Mouse (Mus musculus) myocyte (in vitro differentiated cells): ENCODE measurements around the gene Lrtm1. TPM values are rescaled to one million over a fixed set of nuclear protein-coding genes. Genes with fewer than 3 reads are reported as not detected.

Source experiments
- H3K27me3 ChIP-seq: one replicate; pipeline ENCODE4 v1.6.1; 2011; ENCODE audit not compliant: control insufficient read depth, insufficient read depth, insufficient read length
- H3K36me3 ChIP-seq: one replicate; pipeline ENCODE4 v1.6.1; 2011; ENCODE audit not compliant: control insufficient read depth, insufficient read depth
- H3K4me2 ChIP-seq: one replicate; pipeline ENCODE4 v1.6.1; 2011; ENCODE audit warnings: low read depth, control low read depth
- H3K4me3 ChIP-seq: one replicate; pipeline ENCODE4 v1.5.1; 2011; ENCODE audit warnings: mild to moderate bottlenecking, control low read depth, moderate library complexity
- H3K79me2 ChIP-seq: one replicate; pipeline ENCODE4 v1.6.1; 2011; ENCODE audit not compliant: control insufficient read depth, insufficient read depth
- H3ac ChIP-seq: one replicate; pipeline ENCODE4 v1.6.1; 2011; ENCODE audit not compliant: control insufficient read depth, insufficient read length
- CEBPB ChIP-seq: IDR thresholded peaks from 2 replicates; pipeline ENCODE4 v1.6.1; 2011; ENCODE audit warnings: mild to moderate bottlenecking, moderate library complexity; ENCODE audit not compliant: poor library complexity, insufficient read depth, severe bottlenecking
- E2F4 ChIP-seq: IDR thresholded peaks from one replicate; pipeline ENCODE4 v1.6.1; 2011; ENCODE audit warnings: mild to moderate bottlenecking, control low read depth, moderate library complexity; ENCODE audit not compliant: insufficient read depth
- MAX ChIP-seq: IDR thresholded peaks from one replicate; pipeline ENCODE4 v1.6.1; 2011; ENCODE audit warnings: low read depth, mild to moderate bottlenecking, control low read depth
- MYOD1 ChIP-seq, 3 experiments: IDR thresholded peaks; one replicate each; pipeline ENCODE4 v1.6.1; 2011; ENCODE audit warnings: control low read depth in 2 of 3, low read depth in 2 of 3, mild to moderate bottlenecking in 2 of 3, moderate library complexity in 1 of 3; ENCODE audit not compliant: insufficient read length in 2 of 3, control insufficient read depth in 1 of 3
- MYOG ChIP-seq, 3 experiments: IDR thresholded peaks; one replicate each; pipeline ENCODE4 v1.6.1; 2011; ENCODE audit warnings: control low read depth in 2 of 3, low read depth in 2 of 3, mild to moderate bottlenecking in 2 of 3; ENCODE audit not compliant: insufficient read length in 2 of 3, control insufficient read depth in 1 of 3, insufficient read depth in 1 of 3
- POLR2A ChIP-seq: IDR thresholded peaks from one replicate; pipeline ENCODE4 v1.6.1; 2011; ENCODE audit warnings: low read depth, mild to moderate bottlenecking, control low read depth, moderate library complexity; ENCODE audit not compliant: insufficient read length
- POLR2AphosphoS2 ChIP-seq: IDR thresholded peaks from one replicate; pipeline ENCODE4 v1.6.1; 2011; ENCODE audit warnings: low read depth, control low read depth; ENCODE audit not compliant: insufficient read length
- REST ChIP-seq: IDR thresholded peaks from one replicate; pipeline ENCODE4 v1.6.1; 2011; ENCODE audit warnings: mild to moderate bottlenecking, control low read depth, moderate library complexity; ENCODE audit not compliant: insufficient read depth, insufficient read length
- SRF ChIP-seq: IDR thresholded peaks from one replicate; pipeline ENCODE4 v1.6.1; 2011; ENCODE audit warnings: low read depth; ENCODE audit not compliant: control insufficient read depth, insufficient read length
- TCF12 ChIP-seq: IDR thresholded peaks from one replicate; pipeline ENCODE4 v1.6.1; 2011; ENCODE audit warnings: mild to moderate bottlenecking, control low read depth; ENCODE audit not compliant: poor library complexity, insufficient read depth, severe bottlenecking
- TCF3 ChIP-seq: IDR thresholded peaks from one replicate; pipeline ENCODE4 v1.6.1; 2011; ENCODE audit warnings: low read depth, control low read depth; ENCODE audit not compliant: insufficient read length
- USF1 ChIP-seq: IDR thresholded peaks from one replicate; pipeline ENCODE4 v1.6.1; 2011; ENCODE audit warnings: low read depth, mild to moderate bottlenecking, control low read depth, moderate library complexity
- polyA plus RNA-seq: library from polyadenylated mRNA; unstranded; fragments of >200 nt; fragmentation: generic; extraction: Trizol; gene quantifications from one replicate; pipeline ENCODE4 v1.2.1, GENCODE M21; 2012; ENCODE audit warnings: missing spikeins

Lrtm1 gene
- polyA plus RNA-seq, 1 experiment: 0.19 TPM

DNA sequence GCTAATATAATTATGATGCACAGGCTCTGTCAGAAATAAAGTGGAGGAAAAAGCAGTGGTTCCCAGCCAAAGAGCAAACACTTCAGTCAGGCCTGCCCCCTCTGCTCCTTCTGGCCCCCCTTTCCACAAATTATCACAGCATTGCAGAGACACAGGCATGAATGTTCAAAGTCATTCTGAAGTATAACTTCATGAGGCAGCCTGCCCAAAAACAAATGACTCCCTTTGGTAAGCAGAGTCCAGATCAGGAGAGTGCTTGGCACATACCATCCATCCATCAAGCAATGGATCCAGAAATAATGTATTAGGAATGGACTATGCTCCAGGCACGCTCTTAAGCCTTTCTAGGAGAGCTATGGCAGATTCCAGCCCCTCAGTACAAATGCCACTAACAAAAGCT lies 24.3 kb downstream of the Lrtm1 start:
- Histone ChIP-seq H3K4me3 (no peak overlapping the region), H3K36me3 (no peaks in the 10 kb centered on the region), H3K27me3 (no peaks in the 10 kb centered on the region), H3K79me2 (no peaks in the 10 kb centered on the region), H3K4me2 (no peak overlapping the region), H3ac (no peak overlapping the region)
- TF ChIP-seq POLR2AphosphoS2 (no peak), TCF3 (no peak), MYOG (IDR thresholded peaks at IDR 0.05; ENCODE audit: control insufficient read depth in 1 of 3, insufficient read depth in 1 of 3, insufficient read length in 2 of 3, low read depth in 2 of 3) (no peak), MAX (no peak), USF1 (no peak), CEBPB (no peak), REST (no peak), SRF (no peak), MYOD1 (IDR thresholded peaks at IDR 0.05; ENCODE audit: control insufficient read depth in 1 of 3, insufficient read length in 2 of 3, low read depth in 2 of 3) (no peak), E2F4 (no peak), POLR2A (no peak)

DNA sequence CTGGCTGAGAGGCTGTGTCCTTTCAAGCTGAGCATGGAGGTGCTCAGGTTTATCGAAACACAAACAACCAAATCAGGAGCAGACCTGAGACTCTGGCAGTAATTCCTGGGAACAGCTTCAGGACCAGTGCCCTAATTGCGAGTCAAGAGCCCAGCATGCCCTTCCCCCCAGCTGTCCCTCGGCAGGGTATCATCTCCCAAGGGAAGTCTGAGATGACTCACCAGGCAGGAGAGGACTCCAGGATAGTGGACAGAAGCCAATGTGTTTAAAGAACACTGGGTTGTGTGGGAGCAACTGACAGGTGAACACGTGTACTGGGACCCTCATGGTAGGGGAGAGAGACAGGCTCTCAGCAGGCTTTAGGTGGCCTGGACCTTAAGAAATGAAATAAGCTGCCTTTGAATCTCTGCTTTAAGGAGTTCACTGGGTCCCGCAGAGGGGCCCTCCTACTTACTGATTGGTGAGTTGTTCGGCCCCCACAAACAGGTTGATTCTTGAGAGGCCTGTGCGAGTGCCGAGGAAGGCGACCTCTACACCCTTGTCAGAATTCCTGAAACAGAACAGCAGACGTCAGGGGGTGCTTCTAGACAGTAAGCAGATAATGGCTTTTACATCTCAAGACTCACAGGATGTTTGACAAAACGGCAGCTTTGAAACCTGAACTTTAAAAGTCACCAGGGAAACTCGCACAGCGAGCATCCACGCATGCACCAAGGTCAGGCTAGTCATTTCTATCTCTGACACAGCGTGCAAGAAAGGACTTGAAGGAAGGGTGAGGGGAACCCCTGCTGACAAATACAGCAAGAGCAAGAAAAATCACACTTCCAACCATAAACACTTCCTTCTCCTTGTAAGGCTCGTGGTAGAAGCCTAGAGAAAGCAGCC lies 34.2 kb downstream of the Lrtm1 start:
- H3K36me3 ChIP-seq: no peaks in the 10 kb centered on the region
- no peak overlapping the region for H3ac ChIP-seq
- no peaks in the 10 kb centered on the region for H3K27me3 ChIP-seq
- H3K79me2 ChIP-seq: no peaks in the 10 kb centered on the region
- TF ChIP-seq MAX (no peak), TCF3 (no peak), MYOD1 (IDR thresholded peaks at IDR 0.05; ENCODE audit: control insufficient read depth in 1 of 3, insufficient read length in 2 of 3, low read depth in 2 of 3) (no peak), POLR2AphosphoS2 (no peak), POLR2A (no peak), MYOG (IDR thresholded peaks at IDR 0.05; ENCODE audit: control insufficient read depth in 1 of 3, insufficient read depth in 1 of 3, insufficient read length in 2 of 3, low read depth in 2 of 3) (no peak), SRF (no peak), CEBPB (no peak), TCF12 (no peak), E2F4 (no peak), REST (no peak), USF1 (no peak)
- no peak overlapping the region for H3K4me3 ChIP-seq
- no peak overlapping the region for H3K4me2 ChIP-seq

DNA sequence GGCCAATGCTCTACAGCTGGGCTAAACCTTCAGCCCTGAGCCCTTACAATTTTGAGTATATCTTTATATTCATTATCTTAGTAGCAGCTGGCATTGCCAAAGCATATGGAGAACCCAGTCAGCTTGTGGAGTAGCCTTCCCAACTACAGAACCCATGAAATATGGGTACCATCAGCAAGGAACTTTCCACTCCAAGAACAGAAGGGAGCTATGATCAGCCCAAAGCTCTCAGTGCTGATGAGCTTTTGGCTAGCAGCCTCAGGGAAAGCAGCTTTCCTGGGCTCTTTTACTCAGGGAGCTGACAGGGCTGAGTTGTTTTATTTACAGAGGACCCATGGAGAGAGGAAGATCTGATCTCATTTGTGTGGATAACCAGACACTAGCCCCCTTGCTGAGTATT lies 42.7 kb downstream of the Lrtm1 start:
- Histone ChIP-seq H3K27me3 (no peaks in the 10 kb centered on the region), H3K4me3 (no peak overlapping the region), H3K79me2 (no peaks in the 10 kb centered on the region), H3K36me3 (no peaks in the 10 kb centered on the region), H3ac (no peak overlapping the region), H3K4me2 (no peak overlapping the region)
- TF ChIP-seq REST: no peak
- no peak for TF ChIP-seq POLR2AphosphoS2
- no peak for TF ChIP-seq USF1
- TF ChIP-seq CEBPB: no peak
- no peak for TF ChIP-seq TCF12
- no peak for TF ChIP-seq MAX
- no peak for TF ChIP-seq POLR2A

DNA sequence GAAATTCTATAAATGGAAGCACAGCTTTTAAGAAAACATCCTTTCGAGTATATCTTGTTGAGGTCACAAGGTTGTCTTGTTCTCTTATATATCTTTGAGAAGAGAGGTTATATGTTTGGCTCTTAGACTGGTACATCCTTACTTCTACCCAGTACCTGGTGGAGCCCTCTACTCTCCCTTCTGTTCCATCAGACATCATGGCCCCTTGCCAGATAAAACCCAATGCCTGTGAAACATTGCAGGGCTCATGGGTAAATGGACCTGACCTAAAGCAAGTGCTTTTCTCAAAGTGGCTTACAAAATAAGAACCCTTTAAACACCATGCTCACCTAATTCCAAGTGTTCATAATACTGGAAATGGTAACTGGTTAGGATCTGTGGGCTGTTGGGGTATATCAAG lies 43.5 kb downstream of the Lrtm1 start:
- H3K4me3 ChIP-seq: no peak overlapping the region
- no peak overlapping the region for H3K4me2 ChIP-seq
- no peaks in the 10 kb centered on the region for H3K36me3 ChIP-seq
- H3ac ChIP-seq: no peak overlapping the region
- H3K27me3 ChIP-seq: no peaks in the 10 kb centered on the region
- no peak for TF ChIP-seq TCF3
- no peak for TF ChIP-seq POLR2AphosphoS2
- no peak for TF ChIP-seq MAX
- TF ChIP-seq POLR2A: no peak
- TF ChIP-seq REST: no peak
- TF ChIP-seq CEBPB: no peak
- no peak for TF ChIP-seq E2F4
- no peak for TF ChIP-seq MYOD1 (IDR thresholded peaks at IDR 0.05; ENCODE audit: control insufficient read depth in 1 of 3, insufficient read length in 2 of 3, low read depth in 2 of 3)
- TF ChIP-seq SRF: no peak
- no peak for TF ChIP-seq MYOG (IDR thresholded peaks at IDR 0.05; ENCODE audit: control insufficient read depth in 1 of 3, insufficient read depth in 1 of 3, insufficient read length in 2 of 3, low read depth in 2 of 3)
- TF ChIP-seq TCF12: no peak
- TF ChIP-seq USF1: no peak
- no peaks in the 10 kb centered on the region for H3K79me2 ChIP-seq

DNA sequence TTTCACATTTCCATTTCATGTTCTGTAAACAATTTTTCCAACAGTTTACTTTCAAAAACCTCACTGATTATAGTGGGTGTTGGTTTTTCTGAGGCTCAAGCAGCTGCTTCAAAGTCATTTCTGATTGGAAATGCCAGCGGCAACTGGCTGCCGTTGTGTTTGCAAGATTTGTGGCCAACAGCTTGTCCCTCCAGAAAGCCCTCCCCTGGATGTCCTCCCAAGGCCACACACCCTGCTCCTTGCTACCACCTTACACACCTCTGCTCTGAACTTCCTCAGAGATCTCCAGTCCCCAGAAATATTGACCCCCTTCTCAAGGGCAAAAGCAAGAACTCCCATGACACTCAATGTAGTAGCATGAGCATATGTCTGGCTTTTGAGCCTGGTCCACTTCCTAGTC lies 44.7 kb downstream of the Lrtm1 start:
- H3K4me3 ChIP-seq: no peak overlapping the region
- no peaks in the 10 kb centered on the region for H3K79me2 ChIP-seq
- H3K4me2 ChIP-seq: no peak overlapping the region
- H3K36me3 ChIP-seq: no peaks in the 10 kb centered on the region
- no peak for TF ChIP-seq MAX
- TF ChIP-seq SRF: no peak
- no peak overlapping the region for H3ac ChIP-seq
- no peaks in the 10 kb centered on the region for H3K27me3 ChIP-seq
